Mouse (Mus musculus) lung, embryonic 16.5 days (tissue): ENCODE measurements at regions not wholly inside any gene's neighbourhood (a gene's known extent, or its start where the extent isn't known, plus 50 kb on each side); places are given as distances from the start of the nearest gene placed in this dataset.
A peak's percentile ranks its signal among the peaks of the same experiment; 100 is the strongest.

Source experiments
- ATAC-seq: fragments of 200-750 bp; cut with Nextera tagmentation; 2 replicates; pipeline ENCODE4 v1.8.0; 2017; ENCODE audit warnings: low read depth, mild to moderate bottlenecking, moderate library complexity
- H3K27ac ChIP-seq: fragments of 300-500 bp; sonication (generic); 2 replicates; pipeline ENCODE4 v1.5.1; 2014; ENCODE audit warnings: mild to moderate bottlenecking, control low read depth, low read length
- H3K27me3 ChIP-seq: fragments of 300-500 bp; sonication (generic); 2 replicates; pipeline ENCODE4 v1.6.1; 2014; ENCODE audit warnings: low read depth, low read length, mixed read lengths; ENCODE audit not compliant: control insufficient read depth, insufficient read depth
- H3K36me3 ChIP-seq: fragments of 300-500 bp; sonication (generic); 2 replicates; pipeline ENCODE4 v1.6.1; 2014; ENCODE audit warnings: low read length; ENCODE audit not compliant: control insufficient read depth, insufficient read depth
- H3K4me1 ChIP-seq: fragments of 300-500 bp; sonication (generic); replicated peaks from 2 replicates; pipeline ENCODE4 v1.6.1; 2014; ENCODE audit warnings: low read length, mixed read lengths; ENCODE audit not compliant: control insufficient read depth, insufficient read depth
- H3K4me2 ChIP-seq: fragments of 300-500 bp; sonication (generic); 2 replicates; pipeline ENCODE4 v1.6.1; 2014; ENCODE audit warnings: low read depth, low read length, control low read depth
- H3K4me3 ChIP-seq: fragments of 300-500 bp; sonication (generic); 2 replicates; pipeline ENCODE4 v1.5.1; 2014; ENCODE audit warnings: mild to moderate bottlenecking, low read length, control low read depth
- H3K9ac ChIP-seq: fragments of 300-500 bp; sonication (generic); 2 replicates; pipeline ENCODE4 v1.6.1; 2014; ENCODE audit warnings: low read length, control low read depth
- H3K9me3 ChIP-seq: fragments of 300-500 bp; sonication (generic); 2 replicates; pipeline ENCODE4 v1.6.1; 2016; ENCODE audit warnings: low read length; ENCODE audit not compliant: control insufficient read depth
- WGBS: fragments of 180-500 bp; shearing (Covaris S2); extraction: QIAGEN DNeasy Blood & Tissue Kit; methylation state at CpG from one replicate; pipeline ENCODE4 v1.1.7; 2014; 5-methylcytosine and 5-hydroxymethylcytosine counted together

DNA sequence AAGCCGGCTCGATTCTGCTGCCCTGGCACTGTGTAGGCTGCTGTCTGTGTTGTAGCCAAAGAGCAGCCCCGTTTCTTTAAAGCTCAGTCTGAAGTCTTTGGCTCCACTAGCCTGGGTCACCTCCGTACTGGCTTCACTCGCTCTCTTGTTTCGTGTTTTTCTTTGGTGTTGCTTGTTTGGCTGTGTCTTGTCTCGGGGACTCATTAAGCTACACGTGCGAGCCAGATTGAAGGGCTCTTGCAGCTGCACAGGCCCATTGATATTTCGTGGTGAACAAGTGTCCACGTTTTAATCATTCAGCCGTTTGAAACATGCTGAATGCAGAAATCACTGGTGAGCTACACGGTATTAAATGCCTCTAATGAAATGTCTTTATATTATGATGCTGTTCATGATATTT is 99.9 kb upstream of the Epb41l3 start:
- no peaks in the 10 kb centered on the region for H3K27me3 ChIP-seq
- H3K9me3 ChIP-seq: no peaks in the 10 kb centered on the region
- no peak overlapping the region for H3K4me2 ChIP-seq
- no peak for ATAC-seq
- no peak overlapping the region for H3K4me3 ChIP-seq
- no peak overlapping the region for H3K9ac ChIP-seq
- H3K27ac ChIP-seq: no peak overlapping the region
- H3K4me1 ChIP-seq: no peaks in the 10 kb centered on the region
- H3K36me3 ChIP-seq: no peaks in the 10 kb centered on the region
- WGBS: 70% methylated on average over 13 of the region's 13 CpGs

DNA sequence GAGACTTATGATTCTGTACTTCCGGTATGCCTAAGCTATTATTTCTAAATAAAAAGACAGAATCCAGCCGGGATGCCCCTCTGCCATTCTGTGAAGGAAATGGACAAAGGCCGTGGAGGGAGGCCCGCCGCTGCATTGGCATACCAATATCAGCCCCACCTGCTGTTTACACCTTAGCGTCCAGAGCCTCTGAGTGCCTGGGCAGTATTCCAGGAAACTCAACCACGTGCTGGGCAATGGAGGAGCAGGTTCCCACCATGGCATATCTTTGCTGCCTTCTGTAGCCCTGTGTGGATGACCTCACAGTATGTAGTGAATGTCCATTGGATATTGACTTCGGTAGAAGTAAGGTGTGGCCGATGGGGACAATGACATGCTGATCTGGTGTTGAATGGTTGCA is 97.3 kb upstream of the Epb41l3 start:
- no peak for ATAC-seq
- no peaks in the 10 kb centered on the region for H3K27me3 ChIP-seq
- whole genome bisulfite sequencing: 68% methylated on average over 9 of the region's 9 CpGs

DNA sequence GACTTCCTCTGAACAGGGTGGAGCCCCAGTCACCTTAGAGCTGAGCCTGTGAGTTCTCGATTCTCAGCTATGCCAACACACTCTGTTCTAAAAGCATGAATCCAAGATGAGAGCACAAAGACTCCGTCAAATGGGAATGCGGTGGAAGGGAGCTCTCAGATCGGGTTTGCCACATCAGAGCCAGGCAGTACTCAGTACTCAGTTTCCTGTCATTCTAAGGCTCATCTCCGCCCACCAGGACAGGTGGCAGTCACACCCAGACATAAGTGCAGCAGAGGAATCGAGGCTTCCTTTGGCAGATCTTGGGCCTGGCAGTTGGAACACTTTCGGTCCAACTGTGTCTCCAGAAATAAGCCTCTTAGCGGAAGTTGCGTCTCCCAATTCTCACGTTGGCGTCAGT is 94.4 kb upstream of the Epb41l3 start:
- H3K36me3 ChIP-seq: no peaks in the 10 kb centered on the region

More for the DNA sequence above, 97.3 kb upstream of the Epb41l3 start:
- Histone ChIP-seq H3K9me3 (no peaks in the 10 kb centered on the region), H3K4me1 (no peaks in the 10 kb centered on the region), H3K36me3 (no peaks in the 10 kb centered on the region), H3K4me2 (no peak overlapping the region), H3K9ac (no peak overlapping the region), H3K27ac (no peak overlapping the region), H3K4me3 (no peak overlapping the region)

DNA sequence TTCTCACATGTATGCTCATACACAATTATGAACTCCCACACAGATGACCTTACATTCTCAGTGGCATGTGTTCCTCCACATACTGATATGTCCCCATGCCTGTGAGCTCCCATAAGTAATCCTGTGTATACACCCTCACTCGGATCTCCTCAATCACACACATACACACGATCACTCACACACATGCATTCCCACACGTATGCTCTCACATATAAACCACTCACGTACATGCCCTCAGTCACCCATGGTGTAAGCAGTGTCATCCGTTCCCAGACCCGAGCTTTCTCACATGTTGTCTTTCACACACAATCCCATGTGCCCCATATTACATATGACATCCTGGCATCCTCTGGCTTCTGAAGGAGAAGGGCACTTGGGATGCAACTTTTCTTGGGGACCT is 93.4 kb upstream of the Epb41l3 start:
- no peak overlapping the region for H3K4me2 ChIP-seq
- H3K4me1 ChIP-seq: no peaks in the 10 kb centered on the region
- no peaks in the 10 kb centered on the region for H3K27me3 ChIP-seq
- H3K36me3 ChIP-seq: no peaks in the 10 kb centered on the region
- 87% methylated on average over 6 of the region's 6 CpGs for WGBS
- no peak for ATAC-seq
- no peak overlapping the region for H3K9ac ChIP-seq
- no peak overlapping the region for H3K27ac ChIP-seq
- H3K9me3 ChIP-seq: no peaks in the 10 kb centered on the region
- H3K4me3 ChIP-seq: no peak overlapping the region

More for the DNA sequence above, 94.4 kb upstream of the Epb41l3 start:
- no peak for ATAC-seq
- Histone ChIP-seq H3K4me2 (no peak overlapping the region), H3K9me3 (no peaks in the 10 kb centered on the region), H3K9ac (no peak overlapping the region), H3K27me3 (no peaks in the 10 kb centered on the region), H3K4me1 (no peaks in the 10 kb centered on the region), H3K4me3 (no peak overlapping the region), H3K27ac (no peak overlapping the region)
- WGBS: 78% methylated on average over 11 of the region's 11 CpGs

DNA sequence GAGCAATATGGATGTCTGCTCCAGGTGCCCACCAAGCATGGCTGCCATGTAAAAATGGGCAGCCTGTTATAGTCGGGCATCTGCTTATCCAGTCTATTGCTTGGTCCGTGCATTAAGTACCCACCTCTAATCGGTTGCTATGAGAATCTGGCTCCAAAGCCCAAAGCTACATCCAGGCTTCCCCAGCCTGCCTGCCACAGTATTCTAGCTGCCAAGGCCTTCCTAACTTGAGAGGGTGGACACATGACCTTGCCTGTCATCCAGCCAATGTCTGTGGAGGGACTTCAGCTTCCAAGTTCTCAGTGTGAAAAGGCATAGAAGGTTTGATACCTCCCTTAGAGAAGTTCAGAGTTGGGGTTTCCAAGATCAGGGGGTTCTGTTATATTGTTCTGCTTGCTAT is 75.6 kb upstream of the Epb41l3 start:
- no peaks in the 10 kb centered on the region for H3K4me1 ChIP-seq
- no peak overlapping the region for H3K4me2 ChIP-seq
- no peak overlapping the region for H3K4me3 ChIP-seq
- H3K27ac ChIP-seq: no peak overlapping the region
- 87% methylated on average over 3 of the region's 3 CpGs for WGBS
- no peaks in the 10 kb centered on the region for H3K36me3 ChIP-seq
- no peak overlapping the region for H3K9ac ChIP-seq
- H3K9me3 ChIP-seq: no peaks in the 10 kb centered on the region
- ATAC-seq: no peak
- no peaks in the 10 kb centered on the region for H3K27me3 ChIP-seq

DNA sequence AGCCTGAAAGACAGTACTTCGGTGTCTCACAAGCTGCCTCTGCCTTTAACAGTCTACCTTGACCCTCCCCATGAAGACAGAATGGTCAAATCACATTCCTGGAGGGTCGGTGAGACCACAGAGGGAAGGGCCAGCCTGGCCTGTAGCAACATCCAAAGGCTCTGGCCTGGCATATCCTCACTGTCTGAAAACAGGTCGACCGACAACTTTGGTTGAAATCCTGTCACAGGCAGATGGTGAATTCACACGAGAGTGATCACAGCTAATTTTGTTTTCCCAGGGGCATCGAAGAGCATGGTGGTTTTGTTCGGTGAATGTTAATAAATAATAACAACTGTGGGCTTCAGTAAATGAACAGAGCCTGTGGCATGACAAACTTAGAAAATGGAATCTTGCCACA is 71.4 kb upstream of the Epb41l3 start:
- Histone ChIP-seq H3K27ac (no peak overlapping the region), H3K27me3 (no peaks in the 10 kb centered on the region), H3K9me3 (no peaks in the 10 kb centered on the region), H3K36me3 (no peaks in the 10 kb centered on the region), H3K4me1 (no peaks in the 10 kb centered on the region), H3K9ac (no peak overlapping the region), H3K4me3 (no peak overlapping the region), H3K4me2 (no peak overlapping the region)
- WGBS: 70% methylated on average over 7 of the region's 7 CpGs
- no peak for ATAC-seq

DNA sequence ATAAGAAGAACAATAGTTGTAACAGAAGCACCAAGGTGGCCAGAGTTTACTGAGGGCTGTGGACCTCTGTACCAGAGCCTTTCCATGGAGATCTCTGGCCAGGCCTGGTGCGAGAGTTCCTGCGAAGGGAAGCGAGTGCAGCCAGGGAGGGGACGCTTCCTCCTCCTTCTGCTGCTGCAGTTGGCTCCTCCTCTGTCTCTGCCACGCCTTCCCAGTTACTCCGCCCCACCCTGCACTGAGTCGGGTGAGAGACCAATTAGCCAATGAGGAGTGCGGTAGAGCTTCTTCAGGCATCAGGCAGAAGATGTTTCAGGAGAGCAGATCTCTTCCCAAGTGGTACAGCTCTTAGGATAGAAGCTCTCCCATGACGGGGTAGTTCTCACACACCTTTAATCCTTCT is 69.2 kb upstream of the Epb41l3 start:
- WGBS: 26% methylated on average over 9 of the region's 9 CpGs
- no peaks in the 10 kb centered on the region for H3K9me3 ChIP-seq
- H3K4me2 ChIP-seq: no peak overlapping the region
- no peak overlapping the region for H3K4me3 ChIP-seq
- no peaks in the 10 kb centered on the region for H3K36me3 ChIP-seq
- no peaks in the 10 kb centered on the region for H3K4me1 ChIP-seq
- H3K27ac ChIP-seq: no peak overlapping the region
- ATAC-seq: peak; percentile 51
- H3K9ac ChIP-seq: no peak overlapping the region
- no peaks in the 10 kb centered on the region for H3K27me3 ChIP-seq
